Mouse (Mus musculus) spleen, adult 2 months (tissue): Measurements from ENCODE around the gene Cep57l1.

Experiments
- CTCF ChIP-seq: fragments of 200-500 bp; IDR thresholded peaks from 2 replicates; pipeline ENCODE4 v1.5.1; 2011; ENCODE audit warnings: mild to moderate bottlenecking, inconsistent platforms; ENCODE audit not compliant: insufficient read depth, insufficient read length, insufficient replicate concordance; ENCODE audit errors: extremely low read depth
- POLR2A ChIP-seq: fragments of 200-500 bp; IDR thresholded peaks from 2 replicates; pipeline ENCODE4 v1.6.1; 2011; ENCODE audit warnings: low read depth, low read length, inconsistent platforms

DNA sequence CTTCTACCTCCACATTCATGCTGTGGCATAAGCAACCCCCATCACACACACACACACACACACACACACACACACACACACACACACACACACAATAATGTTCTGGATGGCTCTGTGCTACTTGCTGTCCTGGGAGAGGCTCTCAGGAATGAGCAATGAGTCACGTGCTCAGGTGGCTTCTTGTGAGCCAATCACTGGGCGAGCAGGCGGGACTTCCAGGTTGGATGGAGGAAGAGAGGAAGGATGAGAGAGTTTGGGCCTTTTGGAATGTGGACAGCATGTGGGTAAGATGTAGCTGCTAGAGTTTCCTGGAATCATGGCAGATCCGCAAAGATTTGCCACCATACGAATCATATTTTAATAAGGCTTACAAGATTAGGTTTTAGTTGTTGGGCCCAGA, 52.4 kb downstream of the Cep57l1 start:
- no peak for TF ChIP-seq POLR2A
- TF ChIP-seq CTCF, result no peak
